Mouse (Mus musculus) spleen, adult 18-20 months (tissue): ENCODE measurements around the gene Ncapg.
"Not testable (repeated sequence)": the region's sequence is repeated elsewhere in the genome, so short reads cannot be mapped to it uniquely, and the experiment has no call there.

Source experiments
- DNase-seq, 2 experiments: peaks; one replicate each; pipeline ENCODE4 v3.0.0; 2022; ENCODE audit warnings: mixed read lengths in 2 of 2

Ncapg gene

DNA sequence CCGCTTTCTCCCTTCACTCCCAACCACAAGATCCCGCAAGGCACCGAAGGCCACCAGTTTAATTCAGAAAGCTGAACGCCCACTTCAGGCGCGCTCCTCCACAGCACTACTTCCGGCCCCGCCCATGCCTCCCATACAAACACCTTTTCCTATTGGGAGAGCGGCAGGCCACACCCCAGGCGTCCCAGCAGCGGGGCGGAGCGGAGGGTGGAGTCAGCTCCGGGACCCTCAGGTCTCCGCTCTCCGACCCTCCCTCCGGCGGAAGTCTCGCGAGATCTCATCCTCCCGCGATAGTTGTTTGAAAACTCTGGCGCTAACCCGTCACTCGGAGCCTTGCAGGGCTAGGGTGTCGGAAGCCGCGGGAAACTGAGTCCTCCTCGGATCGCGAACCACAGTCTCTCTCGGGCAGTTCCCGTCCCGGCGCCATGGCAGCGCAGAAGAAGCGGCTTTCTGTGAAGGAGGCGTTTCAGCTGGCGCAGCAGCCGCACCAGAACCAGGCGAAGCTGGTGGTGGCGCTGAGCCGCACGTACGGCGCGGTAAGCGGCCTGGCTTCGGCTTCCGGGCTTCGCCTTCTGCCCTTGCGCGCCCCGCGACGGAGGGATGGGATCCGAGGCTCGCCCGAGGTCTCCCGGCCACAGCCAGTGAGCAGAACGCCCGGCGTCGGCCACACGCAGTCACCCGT lies at the start of gene Ncapg:
Ncapg (plus strand) TSS at position 322 of the 682 bp plus-strand sequence.
- DNase-seq, result peak; percentile 98 to 100

DNA sequence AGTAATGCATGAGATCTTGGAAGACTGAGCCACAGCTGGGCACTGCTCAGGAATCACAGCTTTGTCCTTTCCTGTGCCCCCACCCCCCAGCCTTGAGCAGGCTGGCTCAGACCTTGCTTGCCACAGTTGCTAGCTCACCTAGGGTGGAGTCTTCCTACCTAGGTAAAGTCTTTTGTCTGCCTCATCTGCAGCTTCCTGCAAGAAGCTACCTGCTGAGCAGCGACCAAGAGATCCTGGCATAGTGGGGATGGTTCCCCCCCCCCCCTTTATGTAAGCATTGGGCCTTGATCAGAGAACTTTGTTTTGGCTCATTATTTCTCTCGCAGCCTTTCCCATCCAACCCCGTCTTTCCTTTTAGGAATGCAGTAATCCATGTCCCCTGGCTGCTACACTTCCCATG lies 48.2 kb upstream of the Ncapg start:
- no peak for DNase-seq

DNA sequence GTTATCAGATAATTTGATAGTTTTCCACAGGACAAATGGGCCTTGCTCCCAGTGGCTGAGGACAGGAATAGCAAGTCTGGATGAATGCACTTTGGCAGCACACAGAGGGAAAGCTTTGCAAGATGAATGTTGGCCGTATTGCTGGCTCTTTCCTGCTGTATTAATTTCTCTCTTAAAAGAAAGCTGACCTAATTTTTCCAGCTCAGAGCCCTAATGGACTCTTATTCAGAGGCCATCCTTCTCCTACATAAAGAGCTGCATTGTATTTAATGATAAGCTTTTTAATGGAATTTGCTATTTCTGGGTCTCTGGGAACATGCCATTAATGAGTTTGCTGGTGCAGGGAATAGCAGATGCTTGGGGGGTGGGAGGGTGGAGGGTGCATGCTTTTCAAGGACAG lies 41.9 kb upstream of the Ncapg start:
- no peak for DNase-seq

- DNase-seq, result no peak
Observed at GRCm38 (mm10) chr5:45629470-45629869, 40.2 kb upstream of the Ncapg start.

DNA sequence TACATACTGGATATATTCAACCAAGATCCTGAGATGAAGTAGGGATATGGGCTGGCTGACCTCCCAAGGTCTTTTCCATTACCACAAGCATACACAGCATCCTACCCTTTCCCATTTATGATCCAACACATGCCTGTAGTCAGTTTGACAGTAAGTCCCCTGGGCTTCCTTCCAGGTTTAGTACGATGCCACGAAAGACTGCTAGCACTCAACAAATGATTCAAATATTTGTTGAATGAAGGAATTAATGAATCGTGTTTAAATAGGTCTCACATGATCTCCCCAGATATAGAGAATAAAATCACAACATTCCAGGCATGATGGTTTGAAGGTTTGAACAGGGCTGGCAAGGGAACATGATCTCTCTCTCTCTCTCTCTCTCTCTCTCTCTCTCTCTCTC lies 31.3 kb upstream of the Ncapg start:
- no peak for DNase-seq

- peak in 1 of 2 experiments; percentile 2 for DNase-seq
Observed at GRCm38 (mm10) chr5:45638806-45639714, 30.7 kb upstream of the Ncapg start, which contains the start of gene Fam184b. TSS of gene Fam184b (minus strand) at chr5:45639614.

- DNase-seq, result no peak
Observed at GRCm38 (mm10) chr5:45639715-45640092, 30.0 kb upstream of the Ncapg start.

DNA sequence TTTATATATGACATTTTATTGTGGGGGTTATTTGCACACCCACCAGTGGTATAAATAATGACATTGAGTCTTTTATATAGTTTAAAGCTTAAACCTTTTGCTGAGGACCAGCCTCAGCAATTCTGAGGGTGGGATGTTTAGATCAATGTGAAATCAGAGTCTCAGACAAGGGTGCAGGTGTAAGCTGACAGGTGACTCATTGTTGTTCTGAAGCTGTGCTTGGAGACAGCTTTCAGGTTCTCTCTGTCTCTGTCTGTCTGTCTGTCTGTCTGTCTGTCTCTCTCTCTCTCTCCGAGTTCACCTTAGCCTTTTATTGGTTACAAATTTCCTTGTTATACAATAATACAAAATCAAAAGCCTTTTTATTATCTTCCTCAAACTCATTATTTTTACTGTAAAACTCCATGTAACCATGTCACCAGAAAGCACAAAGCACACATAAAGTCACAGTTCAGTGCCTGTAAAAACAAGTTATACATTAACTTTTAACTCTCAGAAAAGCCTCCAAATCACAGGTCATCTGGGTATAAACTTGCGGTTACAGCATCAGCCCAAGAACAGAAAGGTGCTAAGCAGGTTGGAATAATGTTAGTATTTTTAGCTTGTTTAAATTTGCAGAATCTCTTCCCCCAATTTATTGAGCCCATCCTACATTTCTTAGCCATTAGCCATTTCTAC lies 18.6 kb upstream of the Ncapg start:
- no peak for DNase-seq

DNA sequence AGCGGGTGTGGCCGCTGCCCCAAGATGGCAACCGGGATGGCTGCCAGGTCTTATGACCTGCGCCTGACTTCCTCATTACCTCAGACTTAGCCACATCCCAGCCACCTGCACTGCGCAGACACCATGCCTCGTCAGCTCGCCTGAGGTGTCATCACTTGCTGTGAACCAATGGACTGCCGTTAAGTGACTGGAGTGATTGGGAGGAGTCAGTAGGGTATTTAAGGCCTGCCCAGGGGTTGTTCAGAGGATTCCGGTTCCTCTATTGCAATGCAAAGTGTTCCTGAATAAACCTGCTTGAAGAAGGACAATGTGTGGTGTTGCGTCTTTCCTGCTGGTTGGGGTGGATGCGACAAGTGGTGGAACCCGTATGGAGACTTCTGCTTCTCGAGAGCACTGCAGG lies 11.3 kb upstream of the Ncapg start:
- not testable (repeated sequence) for DNase-seq

- no peak for DNase-seq
Observed at GRCm38 (mm10) chr5:45668324-45668723, 1.4 kb upstream of the Ncapg start.

- DNase-seq, result no peak
Observed at GRCm38 (mm10) chr5:45668831-45669230, 888 bp upstream of the Ncapg start.

DNA sequence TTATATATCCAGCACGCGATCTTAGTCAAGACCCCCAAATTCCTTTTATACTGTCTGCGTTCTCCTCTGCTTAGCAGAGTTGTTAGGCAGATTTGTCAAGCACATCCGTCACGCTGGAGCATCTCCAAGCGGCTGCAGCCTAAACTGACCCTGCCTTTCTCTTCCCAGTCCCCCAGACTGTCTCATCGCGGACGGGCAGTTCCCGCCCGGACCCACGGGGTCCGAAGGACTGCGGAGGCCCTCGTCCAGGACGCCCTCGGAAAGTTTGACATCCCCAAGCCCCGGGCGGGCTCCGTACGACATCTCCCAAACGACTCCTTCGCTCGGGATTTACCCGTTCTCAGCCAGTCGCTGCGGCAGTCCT lies 503 bp upstream of the Ncapg start:
- DNase-seq, result no peak

- DNase-seq, result no peak
Observed at GRCm38 (mm10) chr5:45670280-45670670, 556 bp downstream of the Ncapg start.

DNA sequence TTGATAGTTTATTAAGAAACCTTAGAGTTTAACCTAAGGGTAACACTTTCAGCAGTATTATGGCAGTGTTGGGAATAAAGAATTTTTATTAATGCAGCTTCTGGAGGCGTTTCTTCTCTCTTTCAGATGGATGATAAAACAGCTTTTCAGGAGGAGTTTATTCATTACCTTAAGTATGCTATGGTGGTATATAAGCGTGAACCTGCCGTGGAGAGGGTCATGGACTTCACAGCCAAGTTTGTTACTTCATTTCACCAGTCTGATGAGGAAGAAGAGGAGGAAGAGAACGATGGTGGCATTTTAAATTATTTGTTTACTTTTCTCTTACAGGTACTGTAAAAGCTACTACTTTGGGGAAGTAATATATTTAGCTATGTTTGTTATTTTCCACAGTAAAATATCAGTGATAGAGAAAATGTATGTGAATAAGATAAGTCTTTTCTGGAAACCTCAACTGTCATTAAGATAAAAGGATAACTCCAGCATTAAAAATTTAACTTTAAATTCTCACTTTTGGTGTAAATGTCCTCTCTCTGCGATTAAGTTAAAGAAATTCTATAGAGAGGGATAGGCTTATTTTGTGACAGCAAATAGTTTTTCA lies 1.3 kb downstream of the Ncapg start:
- DNase-seq, result no peak

DNA sequence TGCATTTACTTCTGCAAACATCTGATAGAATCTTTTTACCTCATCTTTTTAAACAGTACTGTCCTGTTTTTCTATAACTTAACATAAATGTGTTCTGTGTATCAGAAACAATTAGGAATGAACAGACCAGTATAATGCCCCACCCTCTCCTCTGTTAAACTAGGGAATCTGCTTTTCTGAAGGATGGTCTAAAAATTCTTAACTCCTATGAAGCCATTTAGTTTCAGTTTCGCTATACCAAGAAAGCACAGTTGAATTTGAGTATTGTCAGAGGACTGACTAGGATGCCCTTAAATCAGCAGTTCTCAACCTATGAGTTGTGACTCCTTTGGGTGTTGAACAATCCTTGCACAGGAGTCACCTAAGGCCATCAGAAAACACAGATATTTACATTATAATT lies 5.3 kb downstream of the Ncapg start:
- no peak for DNase-seq

- no peak for DNase-seq
Observed at GRCm38 (mm10) chr5:45677639-45678038, 7.9 kb downstream of the Ncapg start.

DNA sequence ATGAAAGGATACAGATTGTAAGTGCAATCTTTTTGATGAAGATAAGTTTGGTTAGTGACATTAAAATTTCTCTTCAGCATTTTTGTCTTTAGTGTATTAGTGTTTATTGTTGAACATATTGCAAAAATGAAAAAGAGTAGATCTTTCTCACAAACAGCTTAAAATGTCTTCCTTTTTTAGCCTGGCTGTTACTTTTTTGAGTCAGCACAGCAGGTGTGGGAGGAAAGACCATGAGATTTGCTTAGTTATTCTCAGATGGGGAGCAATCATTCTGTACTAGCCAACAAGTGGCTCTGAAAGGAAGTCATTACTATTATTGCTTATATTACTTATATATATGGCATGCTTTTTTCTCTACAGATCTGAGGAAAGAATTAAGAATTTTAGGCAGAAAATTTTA lies 10.2 kb downstream of the Ncapg start:
- DNase-seq, result no peak

DNA sequence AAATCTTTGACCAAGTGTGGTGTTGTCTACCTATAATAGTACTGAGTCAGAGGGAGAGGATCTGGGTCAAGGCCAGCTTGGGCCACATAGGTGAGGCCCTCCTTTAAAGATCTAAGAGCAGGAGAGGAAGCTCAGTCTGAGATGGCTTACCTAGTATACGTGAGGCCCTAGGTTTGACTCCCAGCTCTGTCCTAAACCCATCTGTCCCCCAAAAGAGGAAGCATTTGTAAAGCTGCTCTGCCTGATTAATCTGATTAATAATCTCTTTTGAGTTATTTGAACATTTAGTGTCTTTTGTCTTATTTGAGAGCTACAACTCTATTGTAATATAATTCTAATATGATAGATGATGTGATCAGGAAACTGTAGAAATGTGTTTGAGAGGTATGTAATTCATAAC lies 13.7 kb downstream of the Ncapg start:
- DNase-seq, result no peak

DNA sequence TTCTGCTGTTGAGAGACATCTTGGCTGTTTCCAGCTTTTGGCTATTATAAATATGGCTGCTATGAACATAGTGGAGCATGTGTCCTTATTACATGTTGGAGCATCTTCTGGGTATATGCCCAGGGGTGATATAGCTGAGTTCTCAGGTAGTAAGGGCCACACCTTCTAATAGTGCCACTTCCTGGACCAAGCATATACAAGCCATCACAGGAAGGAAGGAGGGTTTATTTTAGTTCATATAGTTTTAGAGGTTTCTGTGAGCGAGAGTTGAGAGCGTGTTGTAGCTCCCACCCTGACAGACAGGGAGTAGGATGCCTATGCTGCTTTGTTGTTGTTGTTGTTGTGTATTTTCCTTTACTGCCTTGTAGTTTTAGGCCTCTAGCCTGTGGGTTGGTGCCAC lies 15.5 kb downstream of the Ncapg start:
- no peak for DNase-seq

DNA sequence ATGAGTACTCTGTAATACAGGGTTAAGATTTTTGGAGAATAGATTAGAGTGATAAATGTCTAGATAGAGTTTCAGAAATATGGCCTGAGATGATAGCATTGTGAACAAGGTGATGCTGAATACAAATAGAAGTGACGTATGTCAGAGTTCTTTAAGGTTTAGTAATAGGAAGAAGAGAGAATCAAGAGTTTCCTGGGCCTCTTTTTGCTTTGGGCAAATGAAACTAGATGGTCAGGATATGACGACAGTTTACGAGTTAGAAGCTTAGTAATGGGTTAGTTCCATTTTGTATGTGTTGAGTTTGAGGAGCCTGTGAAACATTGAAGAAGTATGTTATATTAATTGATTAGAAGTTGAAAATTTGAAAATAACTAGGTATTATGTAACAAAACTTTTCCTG lies 16.5 kb downstream of the Ncapg start:
- no peak for DNase-seq

DNA sequence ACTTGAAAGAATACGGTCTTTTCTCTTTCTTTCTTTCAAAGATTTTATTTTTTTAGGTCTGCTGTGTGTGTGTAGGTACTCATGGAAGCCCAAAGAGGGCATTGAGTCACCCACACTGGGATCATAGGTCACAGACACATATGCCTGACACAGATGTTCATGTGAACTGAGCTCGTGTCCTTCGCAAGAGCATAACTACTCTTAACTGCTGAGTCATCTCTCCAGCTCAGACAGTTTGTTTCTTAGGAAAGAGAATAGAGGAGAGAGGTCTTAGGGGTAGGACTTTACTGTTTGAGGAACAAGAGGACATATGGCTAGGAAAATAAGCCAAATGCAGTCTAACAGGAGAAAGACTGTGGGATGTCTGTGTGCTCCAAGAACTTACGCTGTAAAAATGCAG lies 19.4 kb downstream of the Ncapg start:
- no peak for DNase-seq

- DNase-seq, result no peak
Observed at GRCm38 (mm10) chr5:45690802-45691201, 21.1 kb downstream of the Ncapg start.

- DNase-seq, result no peak
Observed at GRCm38 (mm10) chr5:45691678-45692077, 22.0 kb downstream of the Ncapg start.
